15 mouse cellular contexts compared by ENCODE assay signal in genomic region chr2:38730331-38730827, GRCm38 (mm10). TPM values are rescaled to one million over a fixed set of nuclear protein-coding genes. Genes with fewer than 3 reads are reported as not detected.
"Had no signal": no experiment of that assay in that cellular context is flagged by ENCODE, and none has a peak within 500 bp of the region (broad histone marks: within the 10 kb centered on the region; RNA-seq: fewer than 3 reads in every experiment).

No protein-coding gene starts in this region.

- DNase-seq: kidney, postnatal 25 days; layer of hippocampus, adult 9-11 months; layer of hippocampus, postnatal 36 days; liver, embryonic 13.5 days; lung, adult 2 months; lung, postnatal 14 days; lung, postnatal 4 days; midbrain, embryonic 14.5 days; thymus, adult 18-20 months; thymus, postnatal 36 days had no signal

RNA-seq across cellular contexts. Expression of gene Nr5a1, which starts 16.0 kb away (rescaled TPM):
- total RNA-seq: layer of hippocampus, adult 2 months; layer of hippocampus, postnatal 36 days; left cerebral cortex, postnatal 10 days; liver, adult 2 months; megakaryocyte progenitor cell, adult 5-6 weeks; megakaryocyte-erythroid progenitor cell, adult 5-6 weeks had no signal
